Mouse (Mus musculus) MEL (cell line): ENCODE results near the gene Olfr1443. TPM values are rescaled to one million over a fixed set of nuclear protein-coding genes. Genes with fewer than 3 reads are reported as not detected.

ENCODE experiments used
- DNase-seq: peaks from one replicate; pipeline ENCODE4 v3.0.0; 2011; ENCODE audit warnings: low read depth, low spot score
- H3K27ac ChIP-seq: 2 replicates; pipeline ENCODE4 v1.5.1; 2012; ENCODE audit warnings: low read depth, mild to moderate bottlenecking, control low read depth, low read length, moderate library complexity; ENCODE audit not compliant: control insufficient read depth
- H3K27me3 ChIP-seq, 2 experiments: fragments of 150-350 bp in 1 of 2; sonication (generic) in 1 of 2; 2 replicates each; pipeline ENCODE4 v1.6.1; 2012; ENCODE audit warnings: low read length in 2 of 2, mild to moderate bottlenecking in 2 of 2, improper control_type of control experiment in 1 of 2, moderate library complexity in 1 of 2; ENCODE audit not compliant: insufficient read depth in 2 of 2, control insufficient read depth in 1 of 2
- H3K36me3 ChIP-seq, 2 experiments: 2 replicates each; pipeline ENCODE4 v1.6.1; 2012 to 2014; ENCODE audit warnings: low read length in 2 of 2, improper control_type of control experiment in 1 of 2, inconsistent platforms in 1 of 2, mild to moderate bottlenecking in 1 of 2; ENCODE audit not compliant: insufficient read depth in 2 of 2, control insufficient read depth in 1 of 2
- H3K4me1 ChIP-seq, 2 experiments: fragments of 150-350 bp in 1 of 2; sonication (generic) in 1 of 2; 2 replicates each; pipeline ENCODE4 v1.6.1; 2012; ENCODE audit warnings: low read length in 2 of 2, improper control_type of control experiment in 1 of 2, mild to moderate bottlenecking in 1 of 2; ENCODE audit not compliant: insufficient read depth in 2 of 2, control insufficient read depth in 1 of 2
- H3K4me3 ChIP-seq, 2 experiments: fragments of 150-350 bp in 1 of 2; sonication (generic) in 1 of 2; 2 replicates each; pipeline ENCODE4 v1.5.1; 2012; ENCODE audit warnings: low read depth in 2 of 2, low read length in 2 of 2, mild to moderate bottlenecking in 2 of 2, moderate library complexity in 2 of 2, control low read depth in 1 of 2, improper control_type of control experiment in 1 of 2; ENCODE audit not compliant: control insufficient read depth in 1 of 2, insufficient read depth in 1 of 2
- H3K79me2 ChIP-seq: 2 replicates; pipeline ENCODE4 v1.6.1; 2012; ENCODE audit warnings: mild to moderate bottlenecking, low read length, moderate library complexity; ENCODE audit not compliant: control insufficient read depth, poor library complexity, insufficient read depth
- H3K9ac ChIP-seq: 2 replicates; pipeline ENCODE4 v1.6.1; 2012; ENCODE audit warnings: low read depth, mild to moderate bottlenecking, control low read depth, low read length, moderate library complexity; ENCODE audit not compliant: control insufficient read depth, poor library complexity, severe bottlenecking
- H3K9me3 ChIP-seq: fragments of 150-350 bp; sonication (generic); replicated peaks from 2 replicates; pipeline ENCODE4 v1.6.1; 2012; ENCODE audit warnings: mild to moderate bottlenecking, low read length, improper control_type of control experiment, moderate library complexity; ENCODE audit not compliant: insufficient read depth
- CHD2 ChIP-seq: IDR thresholded peaks from 2 replicates; pipeline ENCODE4 v1.6.1; 2011; ENCODE audit warnings: low read length, improper control_type of control experiment
- E2F4 ChIP-seq: IDR thresholded peaks from 2 replicates; pipeline ENCODE4 v1.6.1; 2011; ENCODE audit warnings: low read depth, low read length, improper control_type of control experiment, borderline replicate concordance
- EP300 ChIP-seq, 2 experiments: IDR thresholded peaks; 2 replicates each; pipeline ENCODE4 v1.6.1; 2011; ENCODE audit warnings: improper control_type of control experiment in 2 of 2, low read length in 2 of 2, low read depth in 1 of 2, mild to moderate bottlenecking in 1 of 2
- ETS1 ChIP-seq: IDR thresholded peaks from 2 replicates; pipeline ENCODE4 v1.6.1; 2012; ENCODE audit warnings: low read depth, mild to moderate bottlenecking, inconsistent platforms, low read length, improper control_type of control experiment, moderate library complexity
- GATA1 ChIP-seq: IDR thresholded peaks from 2 replicates; pipeline ENCODE4 v1.6.1; 2011; ENCODE audit warnings: low read depth, low read length, improper control_type of control experiment
- HCFC1 ChIP-seq: IDR thresholded peaks from 2 replicates; pipeline ENCODE4 v1.6.1; 2012; ENCODE audit warnings: low read depth, mild to moderate bottlenecking, inconsistent platforms, low read length, improper control_type of control experiment, moderate library complexity
- JUND ChIP-seq: IDR thresholded peaks from 2 replicates; pipeline ENCODE4 v1.6.1; 2011; ENCODE audit warnings: low read depth, mild to moderate bottlenecking, improper control_type of control experiment, low read length
- KAT2A ChIP-seq: conservative IDR thresholded peaks from 2 replicates; pipeline ENCODE4 v1.6.1; 2012; ENCODE audit warnings: low read depth, low read length, improper control_type of control experiment, inconsistent platforms
- MAFK ChIP-seq: IDR thresholded peaks from 2 replicates; pipeline ENCODE4 v1.6.1; 2011; ENCODE audit warnings: low read depth, mild to moderate bottlenecking, low read length, improper control_type of control experiment, borderline replicate concordance
- MAZ ChIP-seq: IDR thresholded peaks from 2 replicates; pipeline ENCODE4 v1.6.1; 2012; ENCODE audit warnings: low read depth, mild to moderate bottlenecking, inconsistent platforms, low read length, improper control_type of control experiment
- MEF2A ChIP-seq: IDR thresholded peaks from 2 replicates; pipeline ENCODE4 v1.6.1; 2014; ENCODE audit warnings: low read depth, mild to moderate bottlenecking, inconsistent platforms, low read length, improper control_type of control experiment; ENCODE audit not compliant: poor library complexity, insufficient replicate concordance, severe bottlenecking; ENCODE audit errors: extremely low read depth
- MXI1 ChIP-seq: IDR thresholded peaks from 2 replicates; pipeline ENCODE4 v1.6.1; 2011; ENCODE audit warnings: mild to moderate bottlenecking, low read depth, low read length, improper control_type of control experiment
- MYB ChIP-seq: IDR thresholded peaks from 2 replicates; pipeline ENCODE4 v1.6.1; 2011; ENCODE audit warnings: mild to moderate bottlenecking, low read depth, low read length, improper control_type of control experiment
- NRF1 ChIP-seq: IDR thresholded peaks from 2 replicates; pipeline ENCODE4 v1.6.1; 2014; ENCODE audit warnings: low read depth, mild to moderate bottlenecking, inconsistent platforms, low read length, improper control_type of control experiment, moderate library complexity; ENCODE audit not compliant: poor library complexity, insufficient read depth, severe bottlenecking
- POLR2AphosphoS5 ChIP-seq: IDR thresholded peaks from 2 replicates; pipeline ENCODE4 v1.6.1; 2012; ENCODE audit warnings: low read depth, borderline replicate concordance, mild to moderate bottlenecking, inconsistent platforms, low read length, moderate library complexity, mixed read lengths
- SIN3A ChIP-seq: IDR thresholded peaks from 2 replicates; pipeline ENCODE4 v1.6.1; 2012; ENCODE audit warnings: low read length, improper control_type of control experiment, inconsistent platforms
- TAL1 ChIP-seq: IDR thresholded peaks from 2 replicates; pipeline ENCODE4 v1.6.1; 2012; ENCODE audit warnings: mild to moderate bottlenecking, inconsistent platforms, low read length, moderate library complexity, mixed read lengths
- TBP ChIP-seq: IDR thresholded peaks from 2 replicates; pipeline ENCODE4 v1.8.0; 2011; ENCODE audit warnings: low read depth, low read length, improper control_type of control experiment
- TCF12 ChIP-seq: IDR thresholded peaks from 2 replicates; pipeline ENCODE4 v1.6.1; 2014; ENCODE audit warnings: low read depth, mild to moderate bottlenecking, inconsistent platforms, low read length, improper control_type of control experiment, moderate library complexity
- USF2 ChIP-seq, 2 experiments: IDR thresholded peaks; 2 replicates each; pipeline ENCODE4 v1.6.1; 2011 to 2012; ENCODE audit warnings: improper control_type of control experiment in 2 of 2, low read length in 2 of 2, borderline replicate concordance in 1 of 2, inconsistent platforms in 1 of 2, low read depth in 1 of 2, mild to moderate bottlenecking in 1 of 2; ENCODE audit not compliant: insufficient read depth in 1 of 2
- ZKSCAN1 ChIP-seq: IDR thresholded peaks from 2 replicates; pipeline ENCODE4 v1.6.1; 2012; ENCODE audit warnings: low read depth, mild to moderate bottlenecking, inconsistent platforms, low read length, improper control_type of control experiment, moderate library complexity
- ZNF384 ChIP-seq: IDR thresholded peaks from 2 replicates; pipeline ENCODE4 v1.6.1; 2012; ENCODE audit warnings: low read depth, mild to moderate bottlenecking, inconsistent platforms, low read length, improper control_type of control experiment
- polyA plus RNA-seq, 2 experiments: library from polyadenylated mRNA; stranded (reverse) in 1 of 2; unstranded in 1 of 2; fragments of >175 nt in 1 of 2; fragments of >200 nt in 1 of 2; gene quantifications; 2 replicates each; pipeline versions ENCODE4 v1.2.1 to v1.2.4; 2012; ENCODE audit warnings: low replicate concordance in 2 of 2, low read depth in 1 of 2; ENCODE audit not compliant: insufficient read length in 2 of 2, insufficient read depth in 1 of 2, missing spikeins in 1 of 2
- total RNA-seq: library from RNA; depleted of rRNA; stranded (reverse); fragments of 300-350 nt; gene quantifications from 2 replicates; pipeline ENCODE4 v1.2.3, GENCODE M21; 2012

The Olfr1443 gene
- total and polyA plus RNA-seq, 3 experiments = not detected

- Histone ChIP-seq H3K9me3 (no peaks in the 10 kb centered on the region), H3K79me2 (no peaks in the 10 kb centered on the region), H3K27ac (no peak within 1 kb of the TSS), H3K4me3 (no peak within 1 kb of the TSS), H3K4me1 (no peaks in the 10 kb centered on the region), H3K27me3 (peaks cover 0 to 3% of the 10 kb centered on the region in 2 experiments; a peak in 3 of 4 replicates), H3K9ac (no peak within 1 kb of the TSS), H3K36me3 (no peaks in the 10 kb centered on the region)
- TF ChIP-seq ETS1 (no peak), TAL1 (no peak), MXI1 (no peak), GATA1 (no peak), HCFC1 (no peak), E2F4 (no peak), MEF2A (no peak), KAT2A (no peak), CHD2 (no peak), ZNF384 (no peak), MAZ (no peak), SIN3A (no peak), EP300 (IDR thresholded peaks at IDR 0.05; ENCODE audit: low read depth in 1 of 2, low read length in 2 of 2) (no peak)
- no peak for DNase-seq
Measured at GRCm38 (mm10) chr19:12695590-12695989, 17.7 kb downstream of the Olfr1443 start, which contains the start of gene Keg1. TSS of gene Keg1 (plus strand) at chr19:12695786.

GRCm38 (mm10) chr19:12696221-12696620 is 18.3 kb downstream of the Olfr1443 start:
- Histone ChIP-seq H3K4me1 (no peaks in the 10 kb centered on the region), H3K9me3 (no peaks in the 10 kb centered on the region), H3K36me3 (no peaks in the 10 kb centered on the region), H3K9ac (no peak overlapping the region), H3K4me3 (no peak overlapping the region), H3K27ac (no peak overlapping the region)
- no peak for DNase-seq
- TF ChIP-seq ZKSCAN1 (no peak), E2F4 (no peak), TBP (no peak)
- TF ChIP-seq, all 39 proteins: peak for 0
- Histone ChIP-seq H3K79me2 (no peaks in the 10 kb centered on the region), H3K27me3 (peaks cover 0 to 3% of the 10 kb centered on the region in 2 experiments; a peak in 3 of 4 replicates)

- Histone ChIP-seq H3K79me2 (no peaks in the 10 kb centered on the region), H3K9ac (no peak overlapping the region), H3K4me1 (no peaks in the 10 kb centered on the region), H3K4me3 (no peak overlapping the region), H3K36me3 (no peaks in the 10 kb centered on the region), H3K9me3 (no peaks in the 10 kb centered on the region), H3K27ac (no peak overlapping the region), H3K27me3 (no peaks in the 10 kb centered on the region; a peak in 1 of 4 replicates)
- no peak for DNase-seq
- TF ChIP-seq TCF12 (no peak), MYB (no peak), KAT2A (no peak), JUND (no peak), NRF1 (no peak), POLR2AphosphoS5 (no peak), E2F4 (no peak), USF2 (IDR thresholded peaks at IDR 0.05; ENCODE audit: borderline replicate concordance in 1 of 2, insufficient read depth in 1 of 2, low read depth in 1 of 2, low read length in 2 of 2) (no peak), MAFK (no peak)
Measured at GRCm38 (mm10) chr19:12708458-12708857, 30.5 kb downstream of the Olfr1443 start.
